Mouse (Mus musculus) limb, embryonic 12.5 days (tissue): ENCODE measurements around the gene Krt15. TPM values are rescaled to one million over a fixed set of nuclear protein-coding genes. Genes with fewer than 3 reads are reported as not detected.

Experiments used
- ATAC-seq: fragments of 200-750 bp; cut with Nextera tagmentation; 2 replicates; pipeline ENCODE4 v1.8.0; 2017; ENCODE audit warnings: low read depth, moderate TSS enrichment; ENCODE audit not compliant: insufficient number of reproducible peaks, insufficient read depth, low FRiP score, low TSS enrichment
- H3K27ac ChIP-seq: fragments of 300-500 bp; sonication (generic); 2 replicates; pipeline ENCODE4 v1.5.1; 2016; ENCODE audit warnings: mild to moderate bottlenecking, moderate library complexity
- H3K27me3 ChIP-seq: fragments of 300-500 bp; sonication (generic); 2 replicates; pipeline ENCODE4 v1.6.1; 2016; ENCODE audit warnings: mild to moderate bottlenecking, moderate library complexity
- H3K36me3 ChIP-seq: fragments of 300-500 bp; sonication (generic); 2 replicates; pipeline ENCODE4 v1.6.1; 2016; ENCODE audit warnings: mild to moderate bottlenecking, moderate library complexity
- H3K4me1 ChIP-seq: fragments of 300-500 bp; sonication (generic); replicated peaks from 2 replicates; pipeline ENCODE4 v1.6.1; 2016
- H3K4me2 ChIP-seq: fragments of 300-500 bp; sonication (generic); 2 replicates; pipeline ENCODE4 v1.6.1; 2016; ENCODE audit warnings: mild to moderate bottlenecking, moderate library complexity
- H3K4me3 ChIP-seq: fragments of 300-500 bp; sonication (generic); replicated peaks from 2 replicates; pipeline ENCODE4 v1.5.1; 2016; ENCODE audit warnings: mild to moderate bottlenecking
- H3K9ac ChIP-seq: fragments of 300-500 bp; sonication (generic); replicated peaks from 2 replicates; pipeline ENCODE4 v1.6.1; 2016; ENCODE audit warnings: mild to moderate bottlenecking, moderate library complexity
- H3K9me3 ChIP-seq: fragments of 300-500 bp; sonication (generic); 2 replicates; pipeline ENCODE4 v1.6.1; 2016; ENCODE audit warnings: mild to moderate bottlenecking, moderate library complexity
- WGBS: fragments of 180-500 bp; shearing (Covaris S2); methylation state at CpG from one replicate; pipeline ENCODE4 v1.1.7; 2016; 5-methylcytosine and 5-hydroxymethylcytosine counted together
- polyA plus RNA-seq: library from polyadenylated mRNA; unstranded; fragments of >200 nt; fragmentation: Nextera tagmentation; extraction: Ambion mirVana; gene quantifications from 2 replicates; pipeline ENCODE4 v1.2.1, GENCODE M21; 2016

Gene Krt15
- polyA plus RNA-seq, 1 experiment from 2014 or later, result 42.4 TPM

GRCm38 (mm10) chr11:100148615-100149330, 13.0 kb upstream of the Krt15 start, which contains the start of gene Krt19:
Gene Krt19, minus strand, starts transcription at chr11:100148665.
- Histone ChIP-seq H3K4me1 (peaks cover 19% of the 10 kb centered on the region), H3K36me3 (no peaks in the 10 kb centered on the region), H3K9me3 (no peaks in the 10 kb centered on the region), H3K4me3 (no peak within 1 kb of the TSS), H3K4me2 (no peak within 1 kb of the TSS), H3K27me3 (peaks cover 36% of the 10 kb centered on the region), H3K27ac (no peak within 1 kb of the TSS), H3K9ac (no peak within 1 kb of the TSS)
- 65% methylated on average over 9 of the region's 9 CpGs for WGBS
- no peak for ATAC-seq

GRCm38 (mm10) chr11:100147566-100148353, 12.0 kb upstream of the Krt15 start:
- H3K4me1 ChIP-seq, result peaks cover 19% of the 10 kb centered on the region
- H3K4me3 ChIP-seq, result no peak overlapping the region
- 39% methylated on average over 5 of the region's 5 CpGs for WGBS

DNA sequence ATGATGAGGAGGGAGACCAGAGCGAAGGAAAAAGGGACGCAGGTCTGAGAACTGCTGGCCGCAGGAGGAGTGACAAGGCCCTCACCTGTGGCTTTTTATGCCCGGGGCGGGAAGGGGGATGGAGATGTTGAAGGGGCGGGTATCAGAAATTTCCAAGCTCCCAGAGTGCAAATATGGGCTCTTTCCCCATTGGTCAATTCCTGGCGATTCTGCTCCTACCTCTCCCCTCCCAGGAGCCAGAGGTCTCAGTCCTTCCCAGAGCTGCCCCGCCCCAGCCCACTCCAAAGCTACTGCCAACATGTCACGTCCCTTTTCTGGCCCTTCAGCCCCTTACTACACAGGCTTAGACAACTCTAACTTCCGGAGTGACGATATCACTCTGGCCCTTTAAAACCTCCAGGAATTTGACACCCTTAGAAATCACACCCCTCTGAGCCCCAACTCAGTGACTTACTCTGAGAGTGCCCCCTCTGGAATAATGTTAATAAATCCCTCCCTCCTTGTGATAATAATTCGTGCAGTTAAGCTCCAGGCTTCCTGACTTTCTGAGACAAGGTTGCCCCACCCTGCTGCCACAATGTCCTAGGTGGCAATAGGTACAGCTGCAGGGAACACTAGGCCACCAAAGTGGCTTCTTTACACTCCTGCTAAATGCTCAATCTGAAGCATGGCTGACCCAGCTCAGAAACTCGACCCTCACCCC, 10.3 kb upstream of the Krt15 start:
- 0 out of 2 replicates have a peak, but pooled peaks have one; percentile 33 for ATAC-seq
- H3K9ac ChIP-seq, result no peak overlapping the region; the same call in 1 of the 2 replicates
- peak overlapping the region; percentile 28 for H3K4me3 ChIP-seq
- H3K36me3 ChIP-seq, result no peaks in the 10 kb centered on the region
- peaks cover 38% of the 10 kb centered on the region for H3K27me3 ChIP-seq
- no peaks in the 10 kb centered on the region for H3K9me3 ChIP-seq
- peaks cover 19% of the 10 kb centered on the region for H3K4me1 ChIP-seq
- no peak overlapping the region for H3K27ac ChIP-seq
- WGBS, result 4% methylated on average over 13 of the region's 13 CpGs
- H3K4me2 ChIP-seq, result peak overlapping the region; percentile 60

More at GRCm38 (mm10) chr11:100147566-100148353, 12.0 kb upstream of the Krt15 start:
- ATAC-seq, result no peak
- Histone ChIP-seq H3K27me3 (peaks cover 38% of the 10 kb centered on the region), H3K9me3 (no peaks in the 10 kb centered on the region), H3K9ac (no peak overlapping the region), H3K27ac (no peak overlapping the region), H3K4me2 (no peak overlapping the region), H3K36me3 (no peaks in the 10 kb centered on the region)

DNA sequence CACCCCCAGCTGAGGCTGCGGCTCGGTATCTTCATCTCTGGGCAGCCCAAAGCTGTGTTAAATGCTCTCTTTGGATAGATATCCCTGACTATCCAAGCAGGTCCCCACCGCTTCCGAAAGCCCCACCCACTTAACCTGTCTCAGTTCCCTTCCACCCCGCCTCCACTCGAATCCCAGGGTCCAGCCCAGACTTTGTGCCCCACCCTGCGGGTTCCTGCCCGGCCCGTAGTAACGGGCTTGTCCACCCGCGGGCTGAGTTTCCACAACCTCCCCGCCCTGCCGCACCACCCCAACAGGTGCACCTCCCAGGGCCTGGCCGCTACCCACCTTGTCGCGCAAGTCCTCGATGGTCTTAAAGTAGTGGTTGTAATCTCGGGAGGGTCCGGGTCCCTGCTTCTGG, 9.4 kb upstream of the Krt15 start:
- H3K4me3 ChIP-seq, result peak overlapping the region; percentile 28
- WGBS, result 1% methylated on average over 20 of the region's 20 CpGs
- no peaks in the 10 kb centered on the region for H3K9me3 ChIP-seq
- H3K36me3 ChIP-seq, result no peaks in the 10 kb centered on the region
- no peak overlapping the region for H3K27ac ChIP-seq
- peak; percentile 33; the same call in 1 of the 2 replicates for ATAC-seq
- peaks cover 38% of the 10 kb centered on the region for H3K27me3 ChIP-seq
- peak overlapping the region; percentile 60 for H3K4me2 ChIP-seq
- H3K9ac ChIP-seq, result no peak overlapping the region
- peaks cover 23% of the 10 kb centered on the region for H3K4me1 ChIP-seq

- no peak overlapping the region for H3K4me2 ChIP-seq
- no peaks in the 10 kb centered on the region for H3K9me3 ChIP-seq
- H3K27ac ChIP-seq, result no peak overlapping the region
- no peak overlapping the region for H3K4me3 ChIP-seq
- 78% methylated on average over 21 of the region's 21 CpGs for WGBS
- ATAC-seq, result no peak
- no peaks in the 10 kb centered on the region for H3K36me3 ChIP-seq
- H3K4me1 ChIP-seq, result peaks cover 37% of the 10 kb centered on the region
- H3K9ac ChIP-seq, result no peak overlapping the region
- peaks cover 24% of the 10 kb centered on the region for H3K27me3 ChIP-seq
These were observed 5.2 kb upstream of the Krt15 start for GRCm38 (mm10) chr11:100140966-100141365.

DNA sequence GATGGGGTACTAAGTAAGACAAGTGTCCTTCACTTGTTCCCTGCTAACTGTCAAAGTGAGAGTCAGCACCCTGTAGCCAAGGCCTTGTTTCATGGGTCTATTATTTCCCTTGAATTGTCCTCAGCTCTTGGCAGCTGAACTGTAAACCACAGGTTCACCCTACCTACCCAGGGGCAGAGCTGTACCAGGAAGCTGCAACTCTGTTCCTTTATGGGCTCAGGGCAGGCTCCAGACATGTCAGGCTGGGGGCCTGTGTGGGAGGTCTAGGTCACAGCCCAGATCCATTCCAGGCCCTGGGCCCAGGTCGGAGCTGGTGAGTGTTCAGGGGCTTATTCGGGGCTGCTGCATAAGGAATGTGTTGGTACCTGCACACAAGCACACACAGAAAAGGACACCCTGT, 3.7 kb upstream of the Krt15 start:
- no peak overlapping the region for H3K9ac ChIP-seq
- H3K4me3 ChIP-seq, result no peak overlapping the region
- no peak overlapping the region for H3K4me2 ChIP-seq
- 54% methylated on average over 2 of the region's 2 CpGs for WGBS
- peak; percentile 47; the same call in 1 of the 2 replicates for ATAC-seq
- H3K36me3 ChIP-seq, result no peaks in the 10 kb centered on the region
- no peaks in the 10 kb centered on the region for H3K9me3 ChIP-seq
- peaks cover 8% of the 10 kb centered on the region for H3K27me3 ChIP-seq
- H3K27ac ChIP-seq, result no peak overlapping the region
- H3K4me1 ChIP-seq, result peaks cover 30% of the 10 kb centered on the region

DNA sequence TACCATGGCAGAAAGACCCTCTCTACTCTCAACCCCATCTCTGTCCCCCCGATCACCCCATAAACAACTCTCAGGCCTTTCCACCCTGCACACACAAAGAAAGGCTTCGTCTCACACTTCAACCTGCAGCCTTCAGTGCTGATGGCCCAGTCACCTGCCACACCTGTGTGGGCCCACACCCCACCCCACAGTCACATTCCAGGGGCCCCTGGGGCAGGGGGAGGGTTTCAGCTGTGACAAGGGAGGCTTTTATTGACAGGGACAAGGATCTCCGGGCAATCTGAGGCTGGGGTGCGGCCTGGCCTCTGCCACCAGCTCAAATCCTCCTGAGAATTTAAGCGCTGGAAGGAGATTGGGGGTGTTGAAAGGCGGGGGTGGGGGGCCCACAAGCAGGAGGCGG, 3.1 kb upstream of the Krt15 start:
- Histone ChIP-seq H3K9me3 (no peaks in the 10 kb centered on the region), H3K9ac (no peak overlapping the region), H3K27me3 (peaks cover 2% of the 10 kb centered on the region; the same call in 1 of the 2 replicates), H3K27ac (no peak overlapping the region), H3K36me3 (no peaks in the 10 kb centered on the region), H3K4me1 (peaks cover 30% of the 10 kb centered on the region), H3K4me3 (no peak overlapping the region), H3K4me2 (no peak overlapping the region)
- WGBS, result 50% methylated on average over 7 of the region's 7 CpGs
- no peak for ATAC-seq

DNA sequence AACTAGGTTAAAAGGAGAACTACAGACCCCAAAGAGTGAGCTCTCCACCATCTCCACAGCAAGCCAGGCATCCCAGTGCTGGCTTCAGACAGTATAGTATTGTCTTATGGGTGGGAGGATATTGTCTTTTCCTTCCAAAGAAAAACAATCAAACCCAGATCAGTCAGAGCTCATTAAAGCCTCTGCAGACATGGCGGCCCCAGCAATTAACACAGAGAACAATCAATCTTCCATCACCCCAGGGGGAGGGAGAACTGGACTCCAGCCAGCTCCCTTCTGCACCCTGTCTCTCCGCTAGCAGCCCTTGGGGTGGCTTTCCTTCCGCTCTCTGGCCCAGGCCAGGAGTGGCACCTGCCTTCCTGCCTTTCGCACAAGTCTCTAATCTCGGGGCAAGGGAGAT, 2.0 kb upstream of the Krt15 start:
- no peaks in the 10 kb centered on the region for H3K9me3 ChIP-seq
- no peak overlapping the region for H3K9ac ChIP-seq
- H3K4me3 ChIP-seq, result no peak overlapping the region
- 23% methylated on average over 5 of the region's 5 CpGs for whole genome bisulfite sequencing
- H3K36me3 ChIP-seq, result no peaks in the 10 kb centered on the region
- ATAC-seq, result no peak
- no peaks in the 10 kb centered on the region for H3K27me3 ChIP-seq
- no peak overlapping the region for H3K27ac ChIP-seq
- no peak overlapping the region for H3K4me2 ChIP-seq
- peaks cover 30% of the 10 kb centered on the region for H3K4me1 ChIP-seq

DNA sequence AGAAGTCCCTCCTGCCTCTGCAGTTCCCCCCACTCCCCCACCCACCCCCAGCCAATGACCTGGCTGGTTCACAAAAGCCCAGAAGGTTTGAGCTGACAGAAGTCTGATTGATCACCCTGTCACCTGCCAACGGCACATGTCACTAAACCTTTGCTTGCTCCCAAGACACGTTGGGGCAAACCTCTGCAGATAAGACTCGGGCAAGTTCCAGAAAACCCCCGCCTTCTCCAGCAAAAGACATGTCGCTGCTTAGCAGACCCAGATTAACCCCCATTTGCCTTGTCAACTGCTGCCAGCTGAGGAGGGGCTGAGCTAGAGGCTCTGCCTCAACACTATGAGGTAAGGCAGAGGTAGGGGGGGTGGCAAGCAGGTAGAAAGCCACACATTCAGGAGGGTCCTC, 831 bp upstream of the Krt15 start:
- no peak for ATAC-seq
- WGBS, result 20% methylated on average over 5 of the region's 5 CpGs

GRCm38 (mm10) chr11:100124901-100125300, 10.8 kb downstream of the Krt15 start:
- Histone ChIP-seq H3K4me2 (no peak overlapping the region), H3K27me3 (no peaks in the 10 kb centered on the region), H3K4me1 (no peaks in the 10 kb centered on the region), H3K9me3 (no peaks in the 10 kb centered on the region), H3K36me3 (no peaks in the 10 kb centered on the region), H3K9ac (no peak overlapping the region), H3K27ac (no peak overlapping the region), H3K4me3 (no peak overlapping the region)
- no peak for ATAC-seq
- WGBS, result 66% methylated on average over 7 of the region's 7 CpGs

More for the DNA sequence above, 831 bp upstream of the Krt15 start:
- H3K9me3 ChIP-seq, result no peaks in the 10 kb centered on the region
- H3K4me3 ChIP-seq, result no peak overlapping the region
- no peaks in the 10 kb centered on the region for H3K36me3 ChIP-seq
- H3K4me1 ChIP-seq, result peaks cover 30% of the 10 kb centered on the region
- H3K27me3 ChIP-seq, result 0 out of 2 replicates have a peak, but pooled peaks cover 3% of the 10 kb centered on the region
- no peak overlapping the region for H3K27ac ChIP-seq
- H3K4me2 ChIP-seq, result no peak overlapping the region
- H3K9ac ChIP-seq, result no peak overlapping the region

DNA sequence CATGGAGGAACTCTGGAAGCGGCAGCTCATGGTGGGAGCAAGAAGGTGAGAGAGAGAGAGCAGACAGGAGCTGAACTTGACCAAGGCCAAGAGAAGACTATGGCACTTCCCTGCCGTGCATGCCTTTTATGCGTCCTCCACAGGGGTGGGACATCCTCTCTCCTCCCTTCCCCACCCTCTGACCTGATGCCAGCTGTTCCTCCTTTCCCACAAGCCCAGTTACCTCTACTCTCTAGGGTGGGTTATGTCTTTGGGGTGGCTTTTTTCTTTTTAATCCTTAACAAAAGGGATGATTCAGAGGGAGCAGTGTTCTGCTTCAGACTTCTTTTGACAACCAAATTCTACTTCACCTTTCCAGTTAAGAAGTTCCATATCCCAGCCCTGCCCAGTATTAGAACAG, 14.3 kb downstream of the Krt15 start, which contains the start of gene Krt13:
Gene Krt13 (minus strand): TSS at position 101 of the 400 bp plus-strand sequence.
- Histone ChIP-seq H3K36me3 (no peaks in the 10 kb centered on the region), H3K4me3 (no peak within 1 kb of the TSS), H3K4me2 (no peak within 1 kb of the TSS), H3K4me1 (no peaks in the 10 kb centered on the region), H3K27me3 (no peaks in the 10 kb centered on the region), H3K27ac (no peak within 1 kb of the TSS), H3K9me3 (no peaks in the 10 kb centered on the region), H3K9ac (no peak within 1 kb of the TSS)
- ATAC-seq, result no peak
- 85% methylated on average over 3 of the region's 3 CpGs for WGBS
